Mouse (Mus musculus) large intestine, adult 2 months (tissue): ENCODE measurements around the gene Slpi. TPM values are rescaled to one million over a fixed set of nuclear protein-coding genes. Genes with fewer than 3 reads are reported as not detected.

Experiments used
- DNase-seq: peaks from one replicate; pipeline ENCODE4 v3.0.0-alpha.2; 2012; ENCODE audit warnings: low read depth, low spot score
- whole genome bisulfite sequencing: fragments of 180-500 bp; shearing (Covaris S2); methylation state at CpG from one replicate; pipeline ENCODE4 v1.1.7; 2018; 5-methylcytosine and 5-hydroxymethylcytosine counted together
- polyA plus RNA-seq: library from polyadenylated mRNA; depleted of rRNA; stranded (reverse); fragments of >200 nt; gene quantifications from 2 replicates; pipeline ENCODE4 v1.2.3, GENCODE M21; 2012

Gene Slpi
- polyA plus RNA-seq, 1 experiment: 38.0 TPM

GRCm38 (mm10) chr2:164422675-164423393 lies 33.9 kb upstream of the Slpi start:
- 32% methylated on average over 15 of the region's 15 CpGs for WGBS
- no peak for DNase-seq

- 63% methylated on average over 8 of the region's 8 CpGs for WGBS
- no peak for DNase-seq
Measured at GRCm38 (mm10) chr2:164421979-164422378, 33.1 kb upstream of the Slpi start.

- DNase-seq: no peak
- WGBS: 70% methylated on average over 7 of the region's 7 CpGs
Measured at GRCm38 (mm10) chr2:164421306-164421705, 32.4 kb upstream of the Slpi start.

GRCm38 (mm10) chr2:164419489-164419888 lies 30.6 kb upstream of the Slpi start:
- WGBS: 9% methylated on average over 3 of the region's 3 CpGs
- DNase-seq: no peak

GRCm38 (mm10) chr2:164418308-164418875 lies 29.5 kb upstream of the Slpi start:
- 28% methylated on average over 3 of the region's 3 CpGs for WGBS
- DNase-seq: no peak

- under 1% methylated on average over 2 of the region's 2 CpGs for whole genome bisulfite sequencing
- DNase-seq: no peak
Measured at GRCm38 (mm10) chr2:164417198-164417597, 28.3 kb upstream of the Slpi start.

- WGBS: 75% methylated on average over 10 of the region's 10 CpGs
- no peak for DNase-seq
Measured at GRCm38 (mm10) chr2:164414581-164414980, 25.7 kb upstream of the Slpi start.

- WGBS: 33% methylated on average over 28 of the region's 28 CpGs
Measured at GRCm38 (mm10) chr2:164414167-164414566, 25.3 kb upstream of the Slpi start.

GRCm38 (mm10) chr2:164407708-164408107 lies 18.8 kb upstream of the Slpi start:
- 2% methylated on average over 22 of the region's 22 CpGs for WGBS

More at GRCm38 (mm10) chr2:164414167-164414566, 25.3 kb upstream of the Slpi start:
- no peak for DNase-seq

GRCm38 (mm10) chr2:164405519-164405918 lies 16.6 kb upstream of the Slpi start:
- 70% methylated on average over 5 of the region's 5 CpGs for WGBS
- DNase-seq: no peak

More at GRCm38 (mm10) chr2:164407708-164408107, 18.8 kb upstream of the Slpi start:
- DNase-seq: no peak

- no peak for DNase-seq
- WGBS: 59% methylated on average over 9 of the region's 9 CpGs
Measured at GRCm38 (mm10) chr2:164405060-164405459, 16.2 kb upstream of the Slpi start, which contains the start of gene Matn4. Matn4 (minus strand) TSS chr2:164405160.

- WGBS: 7% methylated on average over 47 of the region's 49 CpGs
- no peak for DNase-seq
Measured at GRCm38 (mm10) chr2:164404082-164404990, 15.4 kb upstream of the Slpi start.

- no peak for DNase-seq
- WGBS: 55% methylated on average over 14 of the region's 14 CpGs
Measured at GRCm38 (mm10) chr2:164403396-164404081, 14.6 kb upstream of the Slpi start.

GRCm38 (mm10) chr2:164402906-164403305 lies 14.0 kb upstream of the Slpi start, which contains the start of gene Rbpjl:
Rbpjl (plus strand) TSS chr2:164403141.
- DNase-seq: no peak
- 6% methylated on average over 17 of the region's 17 CpGs for WGBS

GRCm38 (mm10) chr2:164396911-164397310 lies 8.0 kb upstream of the Slpi start:
- DNase-seq: no peak
- WGBS: 70% methylated on average over 12 of the region's 12 CpGs

GRCm38 (mm10) chr2:164396076-164396475 lies 7.2 kb upstream of the Slpi start:
- DNase-seq: no peak
- WGBS: 90% methylated on average over 7 of the region's 7 CpGs

GRCm38 (mm10) chr2:164393126-164393525 lies 4.2 kb upstream of the Slpi start:
- no peak for DNase-seq
- 81% methylated on average over 29 of the region's 29 CpGs for WGBS

- DNase-seq: no peak
- 2% methylated on average over 30 of the region's 30 CpGs for WGBS
Measured at GRCm38 (mm10) chr2:164389499-164389898, 604 bp upstream of the Slpi start.

GRCm38 (mm10) chr2:164386953-164387352 lies 1.9 kb downstream of the Slpi start:
- 18% methylated on average over 8 of the region's 8 CpGs for WGBS
- DNase-seq: no peak
